Mouse (Mus musculus) embryo, embryonic 10 days (tissue): ENCODE data around the gene Miga1.

Source experiments
- DNase-seq: peaks from one replicate; pipeline ENCODE4 v3.0.0-alpha.2; 2015; ENCODE audit warnings: low spot score

Miga1 gene

GRCm38 (mm10) chr3:152243304-152243703, 96.9 kb downstream of the Miga1 start:
- DNase-seq: no peak

- DNase-seq: no peak
Observed at GRCm38 (mm10) chr3:152241098-152241497, 99.1 kb downstream of the Miga1 start.

- DNase-seq: no peak
Observed at GRCm38 (mm10) chr3:152239592-152239991, 100.6 kb downstream of the Miga1 start.

- no peak for DNase-seq
Observed at GRCm38 (mm10) chr3:152238836-152239235, 101.4 kb downstream of the Miga1 start.

- DNase-seq: no peak
Observed at GRCm38 (mm10) chr3:152235805-152236204, 104.4 kb downstream of the Miga1 start.

GRCm38 (mm10) chr3:152235238-152235637, 105.0 kb downstream of the Miga1 start:
- no peak for DNase-seq

DNA sequence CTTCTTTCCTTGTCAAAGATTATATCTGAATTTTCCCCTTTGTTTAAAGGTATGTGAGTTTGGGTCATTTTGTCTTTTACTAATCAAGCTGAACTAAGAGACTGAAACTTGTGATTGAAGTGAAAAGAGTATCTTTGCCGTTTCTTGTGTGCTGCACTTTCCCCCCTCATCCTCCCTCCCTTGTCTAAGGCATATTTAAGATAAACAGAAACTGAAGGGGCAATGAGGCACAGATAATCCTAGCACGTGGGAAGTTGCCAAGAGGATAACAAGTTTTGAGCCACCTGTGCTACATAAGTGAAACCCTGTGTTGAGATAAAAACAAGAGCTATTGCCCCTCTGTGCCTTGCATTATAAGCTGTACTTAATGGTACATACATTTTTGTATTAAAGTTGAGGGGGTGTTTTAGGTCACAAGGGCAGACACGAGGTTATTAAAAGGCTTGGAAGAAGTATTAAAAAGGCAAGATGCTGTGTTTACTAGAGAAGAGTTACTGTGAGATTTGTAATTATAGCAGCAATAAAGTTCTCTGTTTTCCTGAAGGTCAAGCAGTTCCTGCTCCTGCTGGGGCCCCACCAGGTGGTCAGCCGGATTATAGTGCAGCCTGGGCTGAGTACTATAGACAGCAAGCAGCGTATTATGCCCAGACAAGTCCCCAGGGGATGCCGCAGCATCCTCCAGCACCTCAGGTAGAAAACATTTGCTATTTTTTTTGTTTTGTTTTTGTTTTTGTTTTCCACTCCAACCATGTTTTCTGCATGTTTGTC, 108.7 kb downstream of the Miga1 start:
- DNase-seq: no peak

DNA sequence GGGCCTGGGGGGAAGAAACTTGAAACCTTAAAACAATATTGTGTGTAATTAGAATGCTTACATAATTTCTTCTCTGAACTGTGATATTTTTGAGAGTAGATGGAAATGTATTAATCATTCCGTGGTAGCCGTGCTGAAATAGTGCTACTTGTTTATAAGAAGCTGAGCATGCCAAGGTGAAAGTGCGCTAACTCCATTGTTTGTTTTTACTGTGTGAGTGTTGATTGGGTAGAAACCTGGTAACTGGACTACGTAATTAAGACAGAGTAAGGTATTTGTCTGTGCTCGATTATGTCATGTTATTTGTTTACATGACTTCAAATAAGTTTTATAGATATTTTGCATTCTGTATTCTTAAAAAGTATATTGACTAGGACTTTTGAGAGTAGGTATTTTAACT, 110.9 kb downstream of the Miga1 start:
- no peak for DNase-seq

GRCm38 (mm10) chr3:152228843-152229242, 111.4 kb downstream of the Miga1 start:
- DNase-seq: no peak

- DNase-seq: no peak
Observed at GRCm38 (mm10) chr3:152225906-152226305, 114.3 kb downstream of the Miga1 start.

GRCm38 (mm10) chr3:152224918-152225317, 115.3 kb downstream of the Miga1 start:
- DNase-seq: no peak
